Mouse (Mus musculus): ENCODE data around the gene Galnt9.
A peak's percentile ranks its signal among the peaks of the same experiment; 100 is the strongest.

Galnt9 gene

DNA sequence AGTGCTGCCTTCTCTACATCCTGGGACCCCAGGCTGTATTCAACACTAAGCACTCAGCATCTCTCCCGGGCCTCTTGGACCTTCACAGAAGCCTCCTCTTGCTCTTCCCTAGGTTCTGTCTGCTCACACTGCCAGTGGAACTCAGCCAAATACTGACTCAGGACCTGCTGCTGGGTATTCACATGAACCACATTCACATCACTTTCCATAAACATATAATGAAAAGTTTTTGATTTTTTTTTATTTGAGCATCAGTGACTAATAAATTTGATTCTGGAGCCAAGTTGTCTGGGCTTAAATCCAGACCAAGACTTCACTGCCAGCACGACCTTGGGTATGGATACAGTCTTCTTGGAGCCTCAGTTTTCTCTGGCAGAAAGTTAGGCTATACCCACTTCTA lies 3.2 kb upstream of the Galnt9 start:
- DNase-seq: peak; percentile 47

DNA sequence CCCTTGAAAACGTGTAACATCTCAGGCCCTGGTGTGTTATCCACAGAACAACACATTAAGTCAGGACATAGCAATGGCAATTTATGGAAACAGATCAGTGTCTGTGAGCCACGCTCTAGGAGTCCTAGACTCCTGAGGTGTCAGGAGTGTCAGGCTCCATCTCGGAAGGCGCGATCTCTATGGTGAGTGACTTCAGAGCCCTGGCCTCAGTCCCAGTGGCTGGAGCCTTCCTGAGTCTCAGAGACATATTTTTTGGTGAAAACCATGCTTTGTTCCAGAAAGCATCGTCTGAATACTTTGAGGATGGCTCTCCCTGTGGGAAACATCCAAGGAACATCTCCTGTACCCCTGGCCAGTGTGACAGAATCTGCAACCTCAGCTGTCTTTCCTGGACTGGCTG lies 2.7 kb upstream of the Galnt9 start:
- DNase-seq: no peak

DNA sequence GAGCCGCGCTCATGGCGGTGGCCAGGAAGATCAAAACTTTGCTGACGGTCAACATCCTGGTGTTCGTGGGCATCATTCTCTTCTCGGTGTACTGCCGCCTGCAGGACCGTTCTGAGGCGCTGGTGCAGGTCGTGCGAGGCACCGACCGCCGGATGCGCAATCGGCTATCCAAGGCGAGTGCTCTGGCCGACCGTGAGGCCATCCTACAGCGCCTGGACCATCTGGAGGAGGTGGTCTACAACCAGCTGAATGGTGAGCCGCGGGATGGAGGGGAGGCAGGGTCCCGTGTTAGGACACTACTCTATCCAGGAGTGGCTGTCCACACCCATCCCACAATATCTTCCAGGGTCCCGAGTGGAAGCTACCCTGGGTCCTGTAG lies 525 bp downstream of the Galnt9 start:
- DNase-seq: no peak

- DNase-seq: no peak
Measured at GRCm38 (mm10) chr5:110545311-110545710, 1.2 kb downstream of the Galnt9 start.

DNA sequence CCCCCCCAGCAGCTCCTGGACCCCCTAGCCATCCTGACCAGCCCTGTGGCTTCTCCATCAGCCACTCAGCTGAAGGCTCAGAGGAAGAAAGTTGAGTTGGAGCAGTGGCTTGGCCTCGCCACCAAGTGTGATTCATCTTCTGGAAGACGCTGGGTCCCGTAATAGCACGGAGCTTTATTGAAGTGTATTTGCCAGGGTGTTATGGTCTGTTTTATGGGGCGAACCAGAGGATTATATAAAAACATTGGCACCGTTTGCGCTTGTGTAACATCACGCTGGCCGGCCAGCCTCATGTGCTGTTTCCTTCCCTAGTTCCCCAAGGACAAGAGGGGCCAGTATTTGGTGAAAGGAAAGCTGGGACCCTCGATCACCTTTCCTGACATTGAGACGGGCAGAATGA lies 2.0 kb downstream of the Galnt9 start:
- DNase-seq: no peak

DNA sequence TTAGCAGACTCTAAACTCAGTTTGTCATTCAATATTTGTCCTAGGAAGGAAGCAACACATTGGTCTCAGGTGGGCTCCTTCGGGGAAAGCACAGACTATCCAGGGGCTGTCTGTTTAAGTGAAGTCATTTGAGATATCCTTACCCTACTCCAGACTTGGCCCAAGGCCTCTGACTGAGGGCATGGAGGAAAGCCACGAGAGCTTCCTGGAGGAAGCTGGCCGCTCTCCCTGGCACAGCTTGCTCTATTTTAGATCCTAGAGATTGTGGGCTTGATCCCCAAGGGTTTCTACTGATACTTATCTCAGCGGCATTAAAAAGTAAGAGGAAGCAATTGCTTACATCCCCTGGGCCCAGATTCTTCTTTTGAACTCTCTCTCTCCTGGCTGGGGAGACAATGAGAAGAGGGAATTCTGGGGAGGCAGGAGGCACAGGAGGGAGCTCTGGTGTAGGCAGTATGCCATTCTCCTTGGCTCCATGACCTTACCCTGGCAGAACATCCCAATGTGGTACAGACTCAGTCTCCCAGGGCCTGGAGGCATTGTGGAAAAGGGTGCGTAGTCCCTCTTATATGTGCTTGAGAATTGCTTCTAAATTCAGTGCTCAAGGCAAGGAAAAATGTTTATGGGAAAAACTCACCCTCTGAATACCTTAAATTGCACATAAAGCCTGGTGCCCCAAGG lies 2.7 kb downstream of the Galnt9 start:
- no peak for DNase-seq

GRCm38 (mm10) chr5:110548446-110548845 lies 4.3 kb downstream of the Galnt9 start:
- no peak for DNase-seq

GRCm38 (mm10) chr5:110550189-110550588 lies 6.0 kb downstream of the Galnt9 start:
- DNase-seq: no peak

GRCm38 (mm10) chr5:110550841-110551240 lies 6.7 kb downstream of the Galnt9 start:
- DNase-seq: no peak

DNA sequence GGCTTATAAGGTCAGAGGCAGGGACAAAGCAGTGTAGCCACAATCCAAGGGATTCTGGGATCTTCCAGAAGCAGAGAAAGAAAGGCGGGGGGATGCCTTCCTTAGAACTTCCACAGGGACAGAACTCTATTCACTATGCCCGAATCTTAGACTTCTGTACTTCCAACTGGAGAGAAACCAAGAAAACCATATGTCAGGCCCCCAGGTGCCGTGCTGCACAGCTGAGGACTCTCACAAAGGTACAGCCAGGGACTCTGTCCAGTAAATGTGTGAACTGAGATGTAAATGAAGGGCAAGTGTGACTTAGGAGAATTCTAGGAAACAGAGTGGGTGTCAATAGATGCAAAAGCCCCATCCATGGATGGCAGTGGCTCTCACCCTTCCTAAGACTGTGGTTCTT lies 7.8 kb downstream of the Galnt9 start:
- DNase-seq: no peak

DNA sequence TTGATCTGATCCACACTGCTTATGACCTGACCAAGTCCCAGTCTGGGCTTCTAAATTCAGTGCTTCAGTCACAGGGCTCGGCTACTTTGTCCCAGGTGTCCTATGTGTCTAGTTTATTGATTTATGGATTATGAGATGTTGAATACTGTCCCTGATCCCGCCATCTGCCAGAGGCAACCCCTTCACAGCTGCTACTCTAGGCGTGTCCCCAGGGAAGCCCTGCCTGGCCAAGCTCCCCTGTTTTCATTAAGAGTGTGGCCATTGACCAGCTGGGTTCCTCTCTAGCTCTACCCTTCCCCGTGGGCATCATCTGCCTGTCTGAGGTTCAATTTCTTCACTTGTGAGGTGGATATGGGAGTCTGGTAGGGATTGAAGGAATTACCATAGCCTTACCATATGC lies 9.2 kb downstream of the Galnt9 start:
- DNase-seq: no peak

- no peak for DNase-seq
Measured at GRCm38 (mm10) chr5:110555198-110555597, 11.0 kb downstream of the Galnt9 start.

GRCm38 (mm10) chr5:110558368-110558767 lies 14.2 kb downstream of the Galnt9 start:
- no peak for DNase-seq

DNA sequence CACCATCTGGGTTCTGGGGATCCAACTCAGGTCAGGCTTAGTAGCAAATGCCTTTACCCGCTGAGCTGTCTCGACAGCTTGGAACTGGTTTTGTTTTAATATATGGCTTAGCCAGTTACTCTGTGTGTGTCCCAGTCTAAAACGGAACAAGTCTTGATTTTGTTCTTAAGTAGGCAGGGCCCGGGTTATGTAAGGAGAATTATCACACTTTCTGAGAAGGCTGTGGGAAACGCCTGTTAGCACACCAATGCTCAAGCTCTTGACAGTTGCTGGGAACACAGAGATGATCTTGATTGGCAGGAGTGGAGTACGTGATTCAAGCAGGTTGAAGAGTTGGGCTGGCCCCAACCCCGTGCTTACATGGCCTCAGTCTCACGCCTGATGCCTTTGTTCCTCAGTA lies 15.5 kb downstream of the Galnt9 start:
- DNase-seq: no peak

GRCm38 (mm10) chr5:110562741-110563326 lies 18.7 kb downstream of the Galnt9 start:
- DNase-seq: peak; percentile 93

GRCm38 (mm10) chr5:110564986-110565644 lies 21.0 kb downstream of the Galnt9 start:
- DNase-seq: peak; percentile 42

GRCm38 (mm10) chr5:110567547-110567946 lies 23.4 kb downstream of the Galnt9 start:
- no peak for DNase-seq

- DNase-seq: no peak
Measured at GRCm38 (mm10) chr5:110574888-110575287, 30.7 kb downstream of the Galnt9 start.

GRCm38 (mm10) chr5:110579296-110579695 lies 35.1 kb downstream of the Galnt9 start:
- DNase-seq: no peak

DNA sequence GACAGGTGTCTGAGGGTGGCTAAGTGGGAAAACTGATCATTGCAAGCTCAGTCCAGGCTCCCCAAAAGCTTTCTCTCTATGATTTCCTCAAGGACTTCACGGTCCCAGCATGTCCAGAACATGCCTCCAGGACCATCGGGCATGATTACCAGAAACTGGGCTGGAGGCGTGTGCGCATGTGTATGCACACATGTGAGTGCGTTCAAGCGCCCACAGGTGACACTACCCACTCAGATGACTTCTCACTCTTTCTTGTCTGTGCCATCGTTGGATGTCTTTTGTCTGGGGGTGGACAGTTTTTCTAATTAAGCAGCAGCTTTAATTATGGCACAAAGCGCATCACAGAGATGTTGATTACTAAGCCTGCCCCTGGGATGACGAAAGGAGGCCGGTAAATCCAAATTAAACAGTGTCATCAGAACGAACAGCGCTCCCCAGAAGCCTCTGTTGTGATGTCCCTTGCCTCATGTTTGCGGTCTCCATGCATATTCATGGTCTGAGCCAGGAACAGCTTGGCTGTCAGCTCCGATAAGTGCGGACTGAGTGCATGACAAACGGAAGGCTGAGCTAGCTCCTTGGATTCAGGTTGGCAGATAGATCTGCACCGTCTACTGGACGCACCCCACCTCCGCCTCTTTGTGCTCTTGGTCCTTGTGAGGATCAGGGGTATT lies 36.5 kb downstream of the Galnt9 start:
- peak; percentile 55 for DNase-seq

DNA sequence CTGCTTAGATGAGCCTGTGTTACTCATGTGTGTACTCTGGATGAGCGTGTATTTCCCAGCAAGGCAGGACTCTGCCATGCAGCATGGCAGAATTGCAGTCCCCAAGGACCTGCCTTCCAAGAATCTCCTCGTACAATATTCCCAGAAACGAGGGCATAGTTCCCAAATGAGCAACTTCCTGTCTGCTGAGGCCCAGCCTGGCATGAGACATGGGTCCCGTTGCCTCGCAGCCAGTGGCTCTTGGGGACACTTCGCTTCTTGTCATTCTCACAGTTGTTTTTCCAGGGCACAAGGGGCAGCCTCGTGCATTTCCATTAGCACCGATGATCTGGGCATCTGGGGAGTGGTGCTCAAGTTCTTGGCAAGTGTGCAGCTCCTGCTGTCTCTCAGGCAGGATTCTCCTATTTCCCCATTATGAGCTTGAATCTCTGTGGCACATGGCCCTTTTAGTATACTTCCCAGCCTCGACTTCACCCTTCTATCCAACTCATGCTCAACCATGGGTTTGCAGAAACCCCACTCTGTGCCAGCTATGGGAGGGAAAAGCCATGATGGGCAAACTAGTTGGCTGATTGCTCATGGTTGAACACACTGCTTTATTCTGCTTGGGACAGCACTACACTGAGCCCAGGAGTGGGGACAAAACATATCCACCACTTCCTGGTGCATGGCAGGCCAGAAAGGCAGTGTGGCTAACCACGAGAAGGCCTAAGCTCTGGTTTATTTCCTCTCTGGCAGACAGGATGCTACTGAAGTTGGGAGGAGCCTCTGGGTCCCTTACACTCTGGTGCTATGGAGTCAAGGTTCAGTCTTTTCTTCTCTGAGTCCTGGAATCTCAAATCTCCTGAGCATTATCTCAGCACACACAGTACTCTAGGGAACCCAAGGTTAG lies 38.7 kb downstream of the Galnt9 start:
- no peak for DNase-seq

- no peak for DNase-seq
Measured at GRCm38 (mm10) chr5:110587467-110587866, 43.3 kb downstream of the Galnt9 start.

- DNase-seq: no peak
Measured at GRCm38 (mm10) chr5:110589833-110590232, 45.7 kb downstream of the Galnt9 start.
